In genomic region chr17:58041178-58041577, GRCm38 (mm10) we compare ENCODE assay signal across 13 mouse cellular contexts.
DNase-seq lines count a peak whose midpoint lies in the region; ATAC-seq lines count a peak whose summit lies in the region.
"Had no signal": no experiment of that assay in that cellular context is flagged by ENCODE, and none has a peak within 500 bp of the region (broad histone marks: within the 10 kb centered on the region; RNA-seq: fewer than 3 reads in every experiment).

No protein-coding gene starts in this region.

- WGBS in kidney, embryonic 15.5 days, result 70% methylated on average over 2 of the region's 2 CpGs
- 67% methylated on average over 2 of the region's 2 CpGs for WGBS in intestine, embryonic 16.5 days
- WGBS in hindbrain, embryonic 16.5 days, result 79% methylated on average over 2 of the region's 2 CpGs

- no peaks in the 10 kb centered on the region for H3K36me3 ChIP-seq in kidney, embryonic 15.5 days
- H3K36me3 ChIP-seq in intestine, embryonic 16.5 days (ENCODE audit: control insufficient read depth, insufficient read depth, low read length), result no peaks in the 10 kb centered on the region
- no peaks in the 10 kb centered on the region for H3K36me3 ChIP-seq in hindbrain, embryonic 16.5 days (ENCODE audit: control insufficient read depth, insufficient read depth, low read length)
- H3K36me3 ChIP-seq: midbrain, embryonic 13.5 days had no signal

- no peak overlapping the region for H3K4me3 ChIP-seq in kidney, embryonic 15.5 days (replicated peaks)
- H3K4me3 ChIP-seq in intestine, embryonic 16.5 days (ENCODE audit: low read length), result no peak overlapping the region
- no peak overlapping the region for H3K4me3 ChIP-seq in hindbrain, embryonic 16.5 days (ENCODE audit: low read length)
- H3K4me3 ChIP-seq: midbrain, embryonic 13.5 days had no signal

- no peaks in the 10 kb centered on the region for H3K4me1 ChIP-seq in kidney, embryonic 15.5 days
- no peaks in the 10 kb centered on the region for H3K4me1 ChIP-seq in intestine, embryonic 16.5 days (ENCODE audit: control insufficient read depth, insufficient read depth, low read length)
- H3K4me1 ChIP-seq in hindbrain, embryonic 16.5 days (ENCODE audit: control insufficient read depth, insufficient read depth, low read depth, low read length), result no peaks in the 10 kb centered on the region
- H3K4me1 ChIP-seq: midbrain, embryonic 13.5 days had no signal

- H3K27ac ChIP-seq in kidney, embryonic 15.5 days, result no peak overlapping the region
- H3K27ac ChIP-seq in intestine, embryonic 16.5 days (ENCODE audit: low read length), result no peak overlapping the region
- H3K27ac ChIP-seq in hindbrain, embryonic 16.5 days (ENCODE audit: low read depth, low read length), result no peak overlapping the region
- H3K27ac ChIP-seq: liver, embryonic 14.5 days; midbrain, embryonic 13.5 days had no signal

- ATAC-seq in kidney, embryonic 15.5 days (replicated peaks; ENCODE audit: low FRiP score), result 0 out of 2 replicates have a peak, but pooled peaks have one; percentile 46
- ATAC-seq in intestine, embryonic 16.5 days, result peak; percentile 93
- no peak for ATAC-seq in hindbrain, embryonic 16.5 days
- ATAC-seq: inflammation-experienced regulatory T-cells, adult 6 months; midbrain, embryonic 13.5 days had no signal

- H3K9ac ChIP-seq in kidney, embryonic 15.5 days, result no peak overlapping the region
- H3K9ac ChIP-seq in intestine, embryonic 16.5 days (ENCODE audit: low read depth, low read length), result no peak overlapping the region
- no peak overlapping the region for H3K9ac ChIP-seq in hindbrain, embryonic 16.5 days (ENCODE audit: low read depth, low read length)
- H3K9ac ChIP-seq: liver, embryonic 14.5 days; midbrain, embryonic 13.5 days had no signal

- DNase-seq in kidney, adult 8-10 months, result no peak
- peak; percentile 5 for DNase-seq in lung, postnatal 10 days
- no peak for DNase-seq in lung, adult 18-20 months
- DNase-seq in natural killer cell, adult 2 months (ENCODE audit: low spot score in 2 of 2), result no peak
- DNase-seq: adrenal gland, postnatal 36 days; cerebellum, adult 9-10 months; layer of hippocampus, postnatal 36 days had no signal

- H3K9me3 ChIP-seq in kidney, embryonic 15.5 days (replicated peaks), result no peaks in the 10 kb centered on the region
- no peaks in the 10 kb centered on the region for H3K9me3 ChIP-seq in intestine, embryonic 16.5 days (ENCODE audit: control insufficient read depth, low read length)
- no peaks in the 10 kb centered on the region for H3K9me3 ChIP-seq in hindbrain, embryonic 16.5 days (ENCODE audit: control insufficient read depth, low read length)
- H3K9me3 ChIP-seq: midbrain, embryonic 13.5 days had no signal

- H3K4me2 ChIP-seq in kidney, embryonic 15.5 days, result no peak overlapping the region
- no peak overlapping the region for H3K4me2 ChIP-seq in intestine, embryonic 16.5 days (ENCODE audit: low read depth, low read length)
- no peak overlapping the region for H3K4me2 ChIP-seq in hindbrain, embryonic 16.5 days (ENCODE audit: low read length)
- H3K4me2 ChIP-seq: midbrain, embryonic 13.5 days had no signal

- no peaks in the 10 kb centered on the region for H3K27me3 ChIP-seq in kidney, embryonic 15.5 days
- H3K27me3 ChIP-seq in intestine, embryonic 16.5 days (replicated peaks; ENCODE audit: control insufficient read depth, insufficient read depth, low read length), result no peaks in the 10 kb centered on the region
- H3K27me3 ChIP-seq in hindbrain, embryonic 16.5 days (replicated peaks; ENCODE audit: control insufficient read depth, insufficient read depth, low read length), result no peaks in the 10 kb centered on the region
- H3K27me3 ChIP-seq: midbrain, embryonic 13.5 days had no signal
